Mouse (Mus musculus): ENCODE measurements at regions not wholly inside any gene's neighbourhood (a gene's known extent, or its start where the extent isn't known, plus 50 kb on each side); places are given as distances from the start of the nearest gene placed in this dataset.

DNA sequence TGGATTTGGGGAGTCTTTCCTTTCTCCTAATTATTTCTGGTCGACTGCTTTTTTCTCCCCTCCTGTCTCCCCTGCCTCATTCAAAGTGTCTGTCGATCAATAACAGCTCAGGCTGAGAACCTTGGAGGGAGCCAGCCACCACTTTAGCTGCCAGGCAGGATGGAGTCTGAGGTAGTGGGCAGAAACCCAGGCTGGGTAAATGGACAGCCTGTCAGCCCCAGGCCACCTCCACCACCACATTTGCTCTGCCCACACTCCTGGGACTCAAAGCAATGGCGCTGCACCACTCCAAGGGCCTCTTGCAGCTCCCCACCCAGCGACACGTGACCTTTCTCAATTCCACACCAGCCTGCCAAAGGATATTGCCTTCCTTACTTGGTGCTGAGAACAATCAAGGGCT lies 290.7 kb upstream of the Myt1l start:
- no peak for ATAC-seq (ENCODE audit: low FRiP score, low read depth)
- H3K27ac ChIP-seq (replicated peaks) = peak overlapping the region; percentile 35; the same call in 1 of the 2 replicates
- no peaks in the 10 kb centered on the region for H3K9me3 ChIP-seq
- no peak overlapping the region for H3K4me2 ChIP-seq (replicated peaks)
- no peak overlapping the region for H3K4me3 ChIP-seq
- no peaks in the 10 kb centered on the region for H3K36me3 ChIP-seq
- no peak overlapping the region for H3K9ac ChIP-seq (replicated peaks)
- 32% methylated on average over 5 of the region's 5 CpGs for WGBS
- peaks cover 4% of the 10 kb centered on the region; the same call in 1 of the 2 replicates for H3K27me3 ChIP-seq
- H3K4me1 ChIP-seq = peaks cover 15% of the 10 kb centered on the region

DNA sequence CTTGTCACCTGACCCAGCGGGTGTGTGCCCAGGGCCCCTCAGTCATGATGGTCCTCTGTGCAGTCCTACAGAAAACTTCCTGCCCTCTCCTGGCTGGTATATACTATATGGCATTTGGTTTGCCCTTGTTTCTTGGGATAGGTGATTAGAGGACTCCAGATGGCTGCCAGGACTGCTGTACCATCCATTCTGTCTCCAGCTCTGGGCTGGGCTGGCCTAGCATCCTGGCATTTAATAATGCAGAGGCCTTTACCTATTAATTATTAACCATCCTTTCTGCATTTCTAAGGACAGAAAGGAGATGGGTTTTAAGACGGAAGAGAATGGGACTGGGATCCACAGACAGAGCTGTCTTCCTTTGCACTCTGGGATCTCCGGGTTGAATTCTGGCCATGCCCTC lies 288.7 kb upstream of the Myt1l start:
- H3K4me1 ChIP-seq = peaks cover 4% of the 10 kb centered on the region; the same call in 1 of the 2 replicates
- H3K36me3 ChIP-seq = no peaks in the 10 kb centered on the region
- H3K4me3 ChIP-seq = no peak overlapping the region
- no peak overlapping the region for H3K9ac ChIP-seq (replicated peaks)
- no peak for ATAC-seq (ENCODE audit: low FRiP score, low read depth)
- WGBS = 96% methylated on average over 3 of the region's 3 CpGs
- H3K27me3 ChIP-seq = peaks cover 4% of the 10 kb centered on the region; the same call in 1 of the 2 replicates
- H3K9me3 ChIP-seq = no peaks in the 10 kb centered on the region
- peak overlapping the region; percentile 64 for H3K27ac ChIP-seq (replicated peaks)
- no peak overlapping the region for H3K4me2 ChIP-seq (replicated peaks)

DNA sequence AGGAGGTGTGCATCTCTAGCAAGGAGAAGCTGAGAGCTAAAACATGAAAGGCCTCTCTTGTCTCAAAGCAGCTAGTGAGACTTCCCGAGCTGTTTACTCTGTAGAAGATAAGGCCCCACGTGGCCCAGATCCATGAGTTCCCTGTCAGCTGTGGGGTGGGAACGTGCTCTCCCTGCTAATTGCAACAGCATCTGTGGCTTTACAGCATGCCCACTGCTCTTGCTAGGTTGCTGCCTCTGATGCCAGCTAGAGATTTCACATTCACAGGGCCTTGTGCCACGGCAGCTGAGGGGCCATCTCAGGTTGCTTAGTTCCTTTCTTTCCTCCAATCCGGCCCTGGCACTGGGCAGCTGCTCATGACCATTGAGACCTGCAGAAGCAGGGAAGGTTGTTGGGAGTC lies 288.2 kb upstream of the Myt1l start:
- Histone ChIP-seq H3K4me2 (replicated peaks) (no peak overlapping the region), H3K9ac (replicated peaks) (no peak overlapping the region), H3K27ac (replicated peaks) (peak overlapping the region; percentile 64), H3K36me3 (no peaks in the 10 kb centered on the region), H3K27me3 (peaks cover 4% of the 10 kb centered on the region; the same call in 1 of the 2 replicates), H3K9me3 (no peaks in the 10 kb centered on the region), H3K4me3 (no peak overlapping the region), H3K4me1 (peaks cover 4% of the 10 kb centered on the region; the same call in 1 of the 2 replicates)
- WGBS = 61% methylated on average over 5 of the region's 5 CpGs
- 0 out of 2 replicates have a peak, but pooled peaks have one; percentile 27 for ATAC-seq (ENCODE audit: low FRiP score, low read depth)

DNA sequence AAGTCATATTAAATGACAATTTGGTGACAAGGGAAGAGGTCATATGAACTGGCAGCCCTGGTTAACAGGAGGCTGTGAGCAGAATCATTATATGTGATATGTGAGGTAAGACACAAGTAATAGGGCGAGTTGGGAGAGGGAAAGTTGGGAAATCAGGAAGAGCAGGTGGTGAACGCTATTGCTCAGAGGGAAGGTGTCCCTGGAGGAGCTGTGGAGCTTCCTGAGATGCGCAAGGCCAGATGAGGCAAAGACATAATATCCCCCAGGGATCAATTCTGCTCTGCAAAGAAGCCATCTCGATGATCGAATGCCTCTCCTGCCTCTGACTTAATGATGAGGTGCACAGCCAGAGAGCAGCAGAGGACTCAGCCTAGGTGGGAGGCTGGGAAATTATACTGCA lies 285.1 kb upstream of the Myt1l start:
- H3K27ac ChIP-seq (replicated peaks) = no peak overlapping the region
- 79% methylated on average over 5 of the region's 5 CpGs for WGBS
- no peak for ATAC-seq (ENCODE audit: low FRiP score, low read depth)

DNA sequence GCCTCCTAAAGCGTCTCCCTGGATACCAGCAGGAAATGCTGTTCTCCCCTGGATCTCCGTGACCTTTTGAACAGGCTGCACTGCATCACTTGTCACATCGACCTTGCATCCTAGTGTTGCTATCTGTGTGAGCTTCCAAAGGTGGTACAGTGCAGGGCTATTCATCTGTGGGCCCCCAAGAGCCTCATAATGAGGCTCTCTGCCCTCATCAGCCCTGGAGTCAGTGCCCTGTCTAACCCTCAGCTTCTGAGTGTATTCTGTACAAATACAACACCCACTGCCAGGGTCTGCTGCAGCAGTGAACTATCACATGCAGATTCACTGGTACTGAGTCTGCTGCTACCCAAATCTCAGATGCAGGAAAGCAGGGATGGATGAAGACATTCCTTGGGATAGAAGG lies 282.1 kb upstream of the Myt1l start:
- H3K4me1 ChIP-seq = peaks cover 8% of the 10 kb centered on the region; the same call in 1 of the 2 replicates
- 0 out of 2 replicates have a peak overlapping the region, but pooled peaks have one; percentile 20 for H3K27ac ChIP-seq (replicated peaks)
- H3K36me3 ChIP-seq = no peaks in the 10 kb centered on the region
- no peaks in the 10 kb centered on the region for H3K9me3 ChIP-seq
- WGBS = 50% methylated on average over 3 of the region's 3 CpGs
- H3K9ac ChIP-seq (replicated peaks) = no peak overlapping the region
- H3K27me3 ChIP-seq = no peaks in the 10 kb centered on the region
- no peak overlapping the region for H3K4me3 ChIP-seq
- no peak overlapping the region for H3K4me2 ChIP-seq (replicated peaks)
- no peak for ATAC-seq (ENCODE audit: low FRiP score, low read depth)

More for the DNA sequence above, 285.1 kb upstream of the Myt1l start:
- no peak overlapping the region for H3K4me2 ChIP-seq (replicated peaks)
- no peaks in the 10 kb centered on the region for H3K9me3 ChIP-seq
- peaks cover 13% of the 10 kb centered on the region; the same call in 1 of the 2 replicates for H3K4me1 ChIP-seq
- H3K9ac ChIP-seq (replicated peaks) = no peak overlapping the region
- H3K27me3 ChIP-seq = no peaks in the 10 kb centered on the region
- H3K36me3 ChIP-seq = no peaks in the 10 kb centered on the region
- no peak overlapping the region for H3K4me3 ChIP-seq

DNA sequence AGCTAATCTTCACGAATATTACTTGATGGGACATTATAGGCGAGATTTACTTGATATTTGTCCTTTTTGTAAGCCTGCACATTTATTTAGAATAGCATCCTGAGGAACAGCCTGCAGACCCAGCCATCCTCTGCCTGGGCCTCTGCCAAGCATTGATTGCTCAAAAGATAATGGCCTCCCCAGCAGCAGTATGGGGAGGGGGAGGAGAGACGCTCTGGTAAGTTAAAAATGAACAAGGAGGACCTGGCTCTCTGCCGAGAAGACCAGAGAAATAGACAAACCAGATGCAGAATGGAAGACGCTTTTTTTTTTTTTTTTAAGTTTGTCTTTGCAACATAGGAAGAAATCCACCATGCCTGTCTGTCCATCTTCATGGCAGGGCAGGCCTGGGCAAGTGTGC lies 280.8 kb upstream of the Myt1l start:
- Histone ChIP-seq H3K4me3 (no peak overlapping the region), H3K27ac (replicated peaks) (no peak overlapping the region), H3K4me1 (peaks cover 8% of the 10 kb centered on the region; the same call in 1 of the 2 replicates), H3K9me3 (no peaks in the 10 kb centered on the region), H3K9ac (replicated peaks) (no peak overlapping the region), H3K4me2 (replicated peaks) (no peak overlapping the region), H3K27me3 (no peaks in the 10 kb centered on the region), H3K36me3 (no peaks in the 10 kb centered on the region)
- WGBS = 80% methylated on average over 5 of the region's 5 CpGs
- no peak for ATAC-seq (ENCODE audit: low FRiP score, low read depth)

DNA sequence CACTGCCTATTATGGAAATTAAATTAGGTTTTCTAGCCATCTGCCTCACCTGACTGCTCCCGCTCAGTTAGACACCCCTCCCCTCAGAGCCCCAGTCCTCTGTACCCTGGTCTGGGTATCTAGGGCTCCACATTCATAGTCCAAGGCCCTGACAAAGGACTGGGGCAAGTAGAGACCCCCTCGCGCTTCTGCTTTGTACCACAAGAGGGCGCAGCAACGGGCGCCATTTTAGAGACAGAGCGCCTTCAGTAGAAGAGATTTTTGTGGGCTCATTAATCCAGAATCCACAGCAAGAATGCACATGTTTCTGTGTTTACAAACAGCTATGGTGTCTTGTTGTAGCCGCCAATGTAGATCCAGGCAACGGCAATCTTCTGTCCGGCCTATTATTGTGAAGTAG lies 279.7 kb upstream of the Myt1l start:
- WGBS = 88% methylated on average over 10 of the region's 10 CpGs
- H3K9me3 ChIP-seq = no peaks in the 10 kb centered on the region
- no peak overlapping the region for H3K4me3 ChIP-seq
- H3K36me3 ChIP-seq = no peaks in the 10 kb centered on the region
- H3K9ac ChIP-seq (replicated peaks) = no peak overlapping the region
- ATAC-seq (ENCODE audit: low FRiP score, low read depth) = no peak
- no peak overlapping the region for H3K4me2 ChIP-seq (replicated peaks)
- peaks cover 8% of the 10 kb centered on the region; the same call in 1 of the 2 replicates for H3K4me1 ChIP-seq
- H3K27ac ChIP-seq (replicated peaks) = no peak overlapping the region
- H3K27me3 ChIP-seq = no peaks in the 10 kb centered on the region

DNA sequence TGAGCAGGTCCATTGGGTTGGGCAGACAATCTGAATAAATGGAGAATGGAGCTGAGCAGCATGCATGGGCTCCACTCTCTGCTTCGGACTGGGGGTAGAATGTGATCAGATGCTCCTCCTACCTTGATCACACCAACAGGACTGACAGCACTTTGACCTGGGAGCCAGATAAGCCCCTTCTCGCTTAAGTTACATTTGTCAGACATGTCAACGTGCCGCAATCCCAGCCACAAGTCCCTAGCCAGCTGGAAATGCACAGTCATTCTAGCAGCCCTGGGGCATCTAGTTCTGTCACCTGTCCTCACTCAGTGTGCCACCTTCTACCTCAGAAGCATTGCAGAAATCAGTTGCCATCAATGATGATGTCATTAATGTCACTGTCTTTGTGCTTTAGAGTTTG lies 272.1 kb upstream of the Myt1l start:
- ATAC-seq (ENCODE audit: low FRiP score, low read depth) = no peak
- 94% methylated on average over 4 of the region's 4 CpGs for WGBS
- Histone ChIP-seq H3K27ac (replicated peaks) (no peak overlapping the region), H3K4me2 (replicated peaks) (no peak overlapping the region), H3K4me1 (peaks cover 25% of the 10 kb centered on the region), H3K4me3 (no peak overlapping the region), H3K36me3 (no peaks in the 10 kb centered on the region), H3K9me3 (no peaks in the 10 kb centered on the region), H3K27me3 (no peaks in the 10 kb centered on the region), H3K9ac (replicated peaks) (no peak overlapping the region)

DNA sequence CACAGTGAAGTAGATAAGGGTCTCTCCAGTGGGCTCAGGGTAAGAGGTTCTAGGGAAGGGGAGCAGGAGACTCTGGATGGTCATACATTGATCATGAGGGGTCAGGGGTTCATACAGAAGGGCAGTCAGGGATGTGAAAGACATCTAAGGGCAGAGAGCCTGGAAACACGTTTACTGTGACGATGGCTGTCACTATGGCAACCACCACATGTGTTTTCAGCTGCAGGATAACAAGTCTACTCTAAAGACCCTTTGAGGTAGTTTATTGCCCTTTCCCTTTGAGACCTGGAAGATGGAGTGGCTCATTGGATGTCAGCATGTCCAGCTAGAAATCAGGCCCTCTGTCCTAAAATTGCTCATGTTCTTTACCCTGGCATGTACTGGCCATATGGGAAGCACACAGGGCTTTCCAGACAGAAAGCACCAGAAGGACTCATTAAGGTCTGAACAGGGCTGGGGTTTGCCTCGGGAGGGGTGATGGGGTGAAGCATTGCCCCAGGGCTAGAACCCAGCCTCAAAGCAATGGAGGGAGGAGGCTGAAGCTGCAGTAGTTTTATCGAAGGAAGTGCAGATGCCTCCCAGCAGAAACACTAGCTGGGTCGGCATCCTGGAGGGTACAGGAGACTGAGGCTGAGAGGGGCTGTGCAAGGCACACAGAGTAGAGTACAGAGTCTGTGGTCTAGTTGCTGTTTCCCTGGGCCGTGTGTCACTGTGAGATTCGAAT lies 271.0 kb upstream of the Myt1l start:
- peaks cover 25% of the 10 kb centered on the region for H3K4me1 ChIP-seq
- 16% methylated on average over 7 of the region's 7 CpGs for WGBS
- H3K9me3 ChIP-seq = no peaks in the 10 kb centered on the region
- peak; percentile 78 for ATAC-seq (ENCODE audit: low FRiP score, low read depth)
- no peaks in the 10 kb centered on the region for H3K36me3 ChIP-seq
- H3K27ac ChIP-seq (replicated peaks) = peak overlapping the region; percentile 82
- peak overlapping the region; percentile 35 for H3K4me2 ChIP-seq (replicated peaks)
- H3K27me3 ChIP-seq = no peaks in the 10 kb centered on the region
- H3K9ac ChIP-seq (replicated peaks) = no peak overlapping the region; the same call in 1 of the 2 replicates
- no peak overlapping the region for H3K4me3 ChIP-seq

DNA sequence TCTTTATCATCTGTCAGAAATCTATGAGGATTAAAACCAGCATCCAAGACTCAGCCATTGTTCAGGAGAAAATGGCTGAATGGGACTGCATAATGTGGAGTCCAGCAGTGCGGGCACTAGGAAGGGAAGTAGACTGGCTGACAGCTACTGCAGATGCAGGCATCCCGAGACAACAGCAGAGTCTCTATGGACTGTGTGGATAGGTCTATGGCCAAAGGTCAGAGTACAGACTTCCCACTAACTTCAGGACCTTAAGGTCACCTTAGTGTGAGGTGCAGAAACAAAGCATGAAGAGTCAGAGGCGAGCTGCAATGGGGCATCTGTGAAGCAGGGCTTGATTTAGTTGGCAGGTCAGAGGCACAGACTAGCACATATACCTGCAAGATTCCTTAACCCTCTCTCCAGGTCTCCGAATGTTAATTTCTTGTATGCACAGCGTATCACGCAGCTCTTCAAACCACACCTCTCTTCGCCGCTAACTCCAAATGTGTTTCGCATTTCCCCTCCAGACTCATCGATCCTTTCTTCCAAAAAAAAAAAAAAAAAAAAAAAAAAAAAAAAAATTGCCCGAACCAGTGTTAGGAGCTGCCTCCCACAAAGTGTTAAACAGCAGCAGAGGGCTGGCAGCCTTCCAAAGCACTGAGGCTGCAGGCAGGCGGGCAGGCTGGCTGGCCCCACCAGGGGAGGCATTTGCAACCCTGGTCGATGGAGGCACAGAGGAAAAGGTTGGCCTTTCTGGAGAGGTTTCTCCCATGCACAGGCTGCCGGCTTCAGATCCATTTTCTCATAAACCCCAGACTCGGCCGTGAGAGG lies 270.2 kb upstream of the Myt1l start:
- H3K4me1 ChIP-seq = peaks cover 25% of the 10 kb centered on the region
- 22% methylated on average over 16 of the region's 16 CpGs for WGBS
- ATAC-seq (ENCODE audit: low FRiP score, low read depth) = peak; percentile 82
- no peaks in the 10 kb centered on the region for H3K27me3 ChIP-seq
- peak overlapping the region; percentile 35 for H3K4me2 ChIP-seq (replicated peaks)
- H3K36me3 ChIP-seq = no peaks in the 10 kb centered on the region
- no peaks in the 10 kb centered on the region for H3K9me3 ChIP-seq
- H3K27ac ChIP-seq (replicated peaks) = peak overlapping the region; percentile 82
- no peak overlapping the region; the same call in 1 of the 2 replicates for H3K9ac ChIP-seq (replicated peaks)
- no peak overlapping the region for H3K4me3 ChIP-seq

DNA sequence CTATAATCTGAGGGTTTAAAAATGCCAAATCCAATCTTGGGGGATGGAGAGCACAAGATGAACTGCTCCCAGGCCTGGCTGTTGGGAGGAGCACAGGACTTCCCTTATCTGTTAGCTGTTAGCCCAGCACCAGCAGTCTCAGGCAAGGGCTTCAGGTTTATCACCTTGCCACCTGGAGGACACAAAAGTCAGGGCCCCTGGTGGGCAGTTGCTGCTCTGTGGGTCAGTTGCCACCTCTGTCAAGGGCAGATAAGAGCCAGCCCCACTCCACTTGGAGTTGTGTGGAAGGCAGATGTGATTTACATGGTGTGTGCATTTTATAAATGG lies 269.7 kb upstream of the Myt1l start:
- ATAC-seq (ENCODE audit: low FRiP score, low read depth) = no peak
- Histone ChIP-seq H3K36me3 (no peaks in the 10 kb centered on the region), H3K4me2 (replicated peaks) (peak overlapping the region; percentile 8; the same call in 1 of the 2 replicates), H3K9me3 (no peaks in the 10 kb centered on the region), H3K27ac (replicated peaks) (peak overlapping the region; percentile 82), H3K27me3 (no peaks in the 10 kb centered on the region), H3K4me3 (no peak overlapping the region), H3K9ac (replicated peaks) (no peak overlapping the region), H3K4me1 (peaks cover 25% of the 10 kb centered on the region)

DNA sequence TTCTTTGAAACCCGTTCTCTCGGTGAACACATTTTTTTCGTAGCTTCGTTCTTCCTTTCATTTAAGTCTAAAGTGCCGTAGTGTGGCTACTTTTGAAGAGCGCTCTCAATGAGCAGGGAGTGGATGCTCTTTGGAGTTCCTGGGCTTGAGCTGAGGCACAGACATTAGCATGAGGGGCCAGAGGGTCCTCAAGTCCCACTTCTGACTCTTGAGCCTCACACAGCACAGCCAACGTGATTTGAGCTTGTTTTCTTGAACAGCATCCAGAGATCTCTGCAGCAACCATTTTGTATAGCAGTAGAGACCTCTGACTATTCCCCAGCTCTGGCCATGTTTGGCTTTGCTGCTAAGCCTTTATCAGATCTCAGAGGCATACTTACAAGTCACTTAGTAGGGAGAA lies 269.2 kb upstream of the Myt1l start:
- H3K36me3 ChIP-seq = no peaks in the 10 kb centered on the region
- 70% methylated on average over 7 of the region's 7 CpGs for WGBS

More for the DNA sequence above, 269.2 kb upstream of the Myt1l start:
- Histone ChIP-seq H3K4me1 (peaks cover 25% of the 10 kb centered on the region), H3K4me2 (replicated peaks) (no peak overlapping the region), H3K27me3 (no peaks in the 10 kb centered on the region), H3K4me3 (no peak overlapping the region), H3K27ac (replicated peaks) (peak overlapping the region; percentile 82), H3K9ac (replicated peaks) (no peak overlapping the region), H3K9me3 (no peaks in the 10 kb centered on the region)
- no peak for ATAC-seq (ENCODE audit: low FRiP score, low read depth)
